Mouse (Mus musculus): ENCODE measurements at regions not wholly inside any gene's neighbourhood (a gene's known extent, or its start where the extent isn't known, plus 50 kb on each side); places are given as distances from the start of the nearest gene placed in this dataset.

GRCm38 (mm10) chr2:38431546-38431945 lies 79.9 kb upstream of the Nek6 start:
- Histone ChIP-seq H3K27ac (ENCODE audit: control insufficient read depth, insufficient read depth, low read length) (no peak overlapping the region), H3K27me3 (ENCODE audit: control insufficient read depth, insufficient read depth, low read length) (no peaks in the 10 kb centered on the region), H3K4me1 (replicated peaks; ENCODE audit: control insufficient read depth, insufficient read depth, low read length) (no peaks in the 10 kb centered on the region), H3K36me3 (ENCODE audit: control insufficient read depth, insufficient read depth, low read length) (no peaks in the 10 kb centered on the region), H3K4me3 (ENCODE audit: control insufficient read depth, insufficient read depth, low read length) (no peak overlapping the region)
- 89% methylated on average over 5 of the region's 5 CpGs for WGBS
- TF ChIP-seq CTCF (IDR thresholded peaks at IDR 0.05; ENCODE audit: borderline replicate concordance, control insufficient read depth, extremely low read depth, insufficient read depth, low read length, poor library complexity) (no peak), POLR2A (IDR thresholded peaks at IDR 0.05; ENCODE audit: control insufficient read depth, extremely low read depth, insufficient read depth, low read length, poor library complexity) (no peak)
- DNase-seq: no peak

- H3K36me3 ChIP-seq (ENCODE audit: control insufficient read depth, insufficient read depth, low read length): no peaks in the 10 kb centered on the region
- no peaks in the 10 kb centered on the region for H3K27me3 ChIP-seq (ENCODE audit: control insufficient read depth, insufficient read depth, low read length)
- DNase-seq: no peak
- no peak overlapping the region for H3K4me3 ChIP-seq (ENCODE audit: control insufficient read depth, insufficient read depth, low read length)
- no peak for TF ChIP-seq CTCF (IDR thresholded peaks at IDR 0.05; ENCODE audit: borderline replicate concordance, control insufficient read depth, extremely low read depth, insufficient read depth, low read length, poor library complexity)
- no peak for TF ChIP-seq POLR2A (IDR thresholded peaks at IDR 0.05; ENCODE audit: control insufficient read depth, extremely low read depth, insufficient read depth, low read length, poor library complexity)
- 5% methylated on average over 3 of the region's 3 CpGs for WGBS
- H3K4me1 ChIP-seq (replicated peaks; ENCODE audit: control insufficient read depth, insufficient read depth, low read length): no peaks in the 10 kb centered on the region
- H3K27ac ChIP-seq (ENCODE audit: control insufficient read depth, insufficient read depth, low read length): no peak overlapping the region
These were observed 77.7 kb upstream of the Nek6 start for GRCm38 (mm10) chr2:38433736-38434135.

- WGBS: 78% methylated on average over 4 of the region's 4 CpGs
- no peak overlapping the region for H3K4me3 ChIP-seq (ENCODE audit: control insufficient read depth, insufficient read depth, low read length)
These were observed 74.7 kb upstream of the Nek6 start for GRCm38 (mm10) chr2:38436701-38437100.

GRCm38 (mm10) chr2:38439191-38439590 lies 72.3 kb upstream of the Nek6 start:
- Histone ChIP-seq H3K27me3 (ENCODE audit: control insufficient read depth, insufficient read depth, low read length) (no peaks in the 10 kb centered on the region), H3K36me3 (ENCODE audit: control insufficient read depth, insufficient read depth, low read length) (no peaks in the 10 kb centered on the region), H3K27ac (ENCODE audit: control insufficient read depth, insufficient read depth, low read length) (no peak overlapping the region), H3K4me3 (ENCODE audit: control insufficient read depth, insufficient read depth, low read length) (no peak overlapping the region), H3K4me1 (replicated peaks; ENCODE audit: control insufficient read depth, insufficient read depth, low read length) (no peaks in the 10 kb centered on the region)
- TF ChIP-seq CTCF (IDR thresholded peaks at IDR 0.05; ENCODE audit: borderline replicate concordance, control insufficient read depth, extremely low read depth, insufficient read depth, low read length, poor library complexity) (no peak), POLR2A (IDR thresholded peaks at IDR 0.05; ENCODE audit: control insufficient read depth, extremely low read depth, insufficient read depth, low read length, poor library complexity) (no peak)
- 95% methylated on average over 6 of the region's 6 CpGs for WGBS
- no peak for DNase-seq

More at GRCm38 (mm10) chr2:38436701-38437100, 74.7 kb upstream of the Nek6 start:
- H3K4me1 ChIP-seq (replicated peaks; ENCODE audit: control insufficient read depth, insufficient read depth, low read length): no peaks in the 10 kb centered on the region
- no peaks in the 10 kb centered on the region for H3K27me3 ChIP-seq (ENCODE audit: control insufficient read depth, insufficient read depth, low read length)
- no peak overlapping the region for H3K27ac ChIP-seq (ENCODE audit: control insufficient read depth, insufficient read depth, low read length)
- no peak for DNase-seq
- TF ChIP-seq POLR2A (IDR thresholded peaks at IDR 0.05; ENCODE audit: control insufficient read depth, extremely low read depth, insufficient read depth, low read length, poor library complexity) (no peak), CTCF (IDR thresholded peaks at IDR 0.05; ENCODE audit: borderline replicate concordance, control insufficient read depth, extremely low read depth, insufficient read depth, low read length, poor library complexity) (no peak)
- H3K36me3 ChIP-seq (ENCODE audit: control insufficient read depth, insufficient read depth, low read length): no peaks in the 10 kb centered on the region

- Histone ChIP-seq H3K36me3 (ENCODE audit: control insufficient read depth, insufficient read depth, low read length) (no peaks in the 10 kb centered on the region), H3K4me3 (ENCODE audit: control insufficient read depth, insufficient read depth, low read length) (no peak overlapping the region), H3K27ac (ENCODE audit: control insufficient read depth, insufficient read depth, low read length) (no peak overlapping the region), H3K4me1 (replicated peaks; ENCODE audit: control insufficient read depth, insufficient read depth, low read length) (no peaks in the 10 kb centered on the region), H3K27me3 (ENCODE audit: control insufficient read depth, insufficient read depth, low read length) (no peaks in the 10 kb centered on the region)
- no peak for DNase-seq
- 95% methylated on average over 5 of the region's 5 CpGs for WGBS
- TF ChIP-seq POLR2A (IDR thresholded peaks at IDR 0.05; ENCODE audit: control insufficient read depth, extremely low read depth, insufficient read depth, low read length, poor library complexity) (no peak), CTCF (IDR thresholded peaks at IDR 0.05; ENCODE audit: borderline replicate concordance, control insufficient read depth, extremely low read depth, insufficient read depth, low read length, poor library complexity) (no peak)
These were observed 71.5 kb upstream of the Nek6 start for GRCm38 (mm10) chr2:38439973-38440372.

GRCm38 (mm10) chr2:38449092-38449491 lies 62.4 kb upstream of the Nek6 start:
- 94% methylated on average over 6 of the region's 6 CpGs for WGBS
- TF ChIP-seq POLR2A (IDR thresholded peaks at IDR 0.05; ENCODE audit: control insufficient read depth, extremely low read depth, insufficient read depth, low read length, poor library complexity): no peak
- TF ChIP-seq CTCF (IDR thresholded peaks at IDR 0.05; ENCODE audit: borderline replicate concordance, control insufficient read depth, extremely low read depth, insufficient read depth, low read length, poor library complexity): no peak
- no peaks in the 10 kb centered on the region for H3K27me3 ChIP-seq (ENCODE audit: control insufficient read depth, insufficient read depth, low read length)
- DNase-seq: no peak
- no peak overlapping the region for H3K4me3 ChIP-seq (ENCODE audit: control insufficient read depth, insufficient read depth, low read length)
- H3K4me1 ChIP-seq (replicated peaks; ENCODE audit: control insufficient read depth, insufficient read depth, low read length): no peaks in the 10 kb centered on the region; the same call in 1 of the 2 replicates
- H3K36me3 ChIP-seq (ENCODE audit: control insufficient read depth, insufficient read depth, low read length): no peaks in the 10 kb centered on the region
- H3K27ac ChIP-seq (ENCODE audit: control insufficient read depth, insufficient read depth, low read length): no peak overlapping the region

GRCm38 (mm10) chr2:38456571-38456970 lies 54.9 kb upstream of the Nek6 start:
- 81% methylated on average over 3 of the region's 3 CpGs for WGBS
- no peaks in the 10 kb centered on the region for H3K27me3 ChIP-seq (ENCODE audit: control insufficient read depth, insufficient read depth, low read length)
- no peak overlapping the region for H3K4me3 ChIP-seq (ENCODE audit: control insufficient read depth, insufficient read depth, low read length)
- H3K27ac ChIP-seq (ENCODE audit: control insufficient read depth, insufficient read depth, low read length): no peak overlapping the region
- H3K4me1 ChIP-seq (replicated peaks; ENCODE audit: control insufficient read depth, insufficient read depth, low read length): no peaks in the 10 kb centered on the region
- DNase-seq: no peak
- H3K36me3 ChIP-seq (ENCODE audit: control insufficient read depth, insufficient read depth, low read length): no peaks in the 10 kb centered on the region
- TF ChIP-seq POLR2A (IDR thresholded peaks at IDR 0.05; ENCODE audit: control insufficient read depth, extremely low read depth, insufficient read depth, low read length, poor library complexity) (no peak), CTCF (IDR thresholded peaks at IDR 0.05; ENCODE audit: borderline replicate concordance, control insufficient read depth, extremely low read depth, insufficient read depth, low read length, poor library complexity) (no peak)
